Mouse (Mus musculus): ENCODE measurements around the gene Gpc5.

GRCm38 (mm10) chr14:115410881-115411280 lies 318.9 kb downstream of the Gpc5 start:
- TF ChIP-seq CTCF (IDR thresholded peaks at IDR 0.05; ENCODE audit: control insufficient read depth, insufficient read depth, insufficient replicate concordance, low read depth, low read length), result no peak
- TF ChIP-seq POLR2A (IDR thresholded peaks at IDR 0.05; ENCODE audit: control insufficient read depth, low read depth, low read length), result no peak
